Mouse (Mus musculus) layer of hippocampus, adult 8-10 months (tissue): ENCODE results near the gene Hrh1. TPM values are rescaled to one million over a fixed set of nuclear protein-coding genes. Genes with fewer than 3 reads are reported as not detected.
"Not testable (repeated sequence)": the region's sequence is repeated elsewhere in the genome, so short reads cannot be mapped to it uniquely, and the experiment has no call there.

Source experiments
- DNase-seq, 2 experiments: peaks; one replicate each; pipeline ENCODE4 v3.0.0; 2022; ENCODE audit warnings: low spot score in 2 of 2
- total RNA-seq, 4 experiments: library from RNA; stranded (reverse); gene quantifications; 2 replicates each; pipeline ENCODE4 v1.2.4; 2022

Hrh1 gene
- total RNA-seq, 4 experiments from 2014 or later: 7.7 to 8.4 (median 8.1) TPM

DNA sequence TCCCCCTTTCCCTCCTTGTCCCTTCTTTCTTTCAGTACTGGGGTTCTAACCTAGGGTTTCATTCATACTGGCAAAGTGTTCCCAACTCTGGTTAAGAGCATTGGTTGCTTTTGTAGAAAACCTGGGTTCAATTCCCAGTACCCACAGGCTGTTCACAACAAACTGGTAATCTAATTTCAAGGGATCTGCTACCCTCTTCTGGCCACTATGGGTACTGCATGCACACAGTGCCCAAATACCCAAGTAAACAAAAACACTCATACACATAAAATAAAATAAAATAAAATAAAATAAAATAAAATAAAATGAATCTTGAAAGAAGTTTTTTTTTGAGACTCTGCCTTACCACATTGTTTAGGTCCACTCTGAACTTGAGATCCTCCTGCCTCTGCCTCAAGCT is 63.8 kb downstream of the Hrh1 start:
- DNase-seq: no peak

DNA sequence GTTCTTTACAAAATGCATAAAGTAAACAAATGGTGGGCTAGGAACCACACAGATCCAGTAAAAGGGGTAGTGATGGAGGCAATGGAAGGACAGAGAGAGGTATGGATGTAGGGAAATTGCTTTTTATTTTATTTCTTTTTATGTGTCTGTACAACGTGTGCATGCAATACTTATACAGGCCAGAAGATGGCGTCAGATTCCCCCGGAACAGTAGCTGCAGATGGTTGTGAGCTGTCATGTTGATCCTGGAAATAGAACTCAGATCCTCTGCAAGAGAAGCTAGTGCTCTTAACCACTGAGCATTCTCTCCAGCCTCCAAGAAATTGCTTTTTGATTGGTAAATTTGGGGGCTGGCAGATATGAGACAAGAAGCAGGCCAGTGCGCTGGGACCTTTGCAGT is 65.0 kb downstream of the Hrh1 start:
- no peak for DNase-seq

- DNase-seq: no peak
Observed at GRCm38 (mm10) chr6:114473541-114473940, 75.8 kb downstream of the Hrh1 start.

DNA sequence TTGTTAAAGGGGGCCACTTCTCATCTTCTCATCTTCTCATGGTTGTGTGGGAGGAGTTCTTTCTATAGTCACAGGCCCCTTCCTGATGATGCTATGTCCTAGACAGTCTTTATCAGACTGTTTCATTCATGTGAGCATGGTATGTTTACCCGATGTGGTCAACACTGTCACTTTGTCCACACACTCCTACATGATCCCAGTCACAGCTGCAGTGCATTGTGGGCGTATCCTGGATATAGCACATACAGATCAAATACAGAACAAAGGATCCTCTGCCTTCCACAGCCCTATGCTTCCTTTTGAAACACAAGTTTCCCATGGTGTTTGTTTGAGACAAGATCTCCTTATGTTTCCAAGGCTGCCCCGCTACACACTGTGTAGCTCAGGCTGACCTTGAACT is 76.3 kb downstream of the Hrh1 start:
- no peak for DNase-seq

DNA sequence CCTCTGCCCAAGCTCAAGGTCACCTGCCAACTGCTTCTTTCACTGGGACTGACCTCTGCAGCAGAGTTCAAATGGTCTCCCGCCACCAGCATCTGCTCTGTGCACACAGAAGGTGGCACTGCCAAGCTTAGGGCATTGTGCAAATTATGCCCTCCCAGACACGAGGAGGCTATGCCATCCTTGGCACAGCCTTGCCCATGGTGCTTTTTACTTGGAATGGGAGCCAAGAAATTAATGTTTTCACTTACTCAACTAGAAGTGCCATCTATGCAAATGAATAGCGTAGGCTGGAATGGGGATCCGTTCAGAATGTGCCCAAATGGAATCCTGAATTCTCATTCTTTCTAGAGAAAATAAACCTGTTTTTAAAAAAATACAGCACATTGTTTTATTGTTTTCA is 77.2 kb downstream of the Hrh1 start:
- DNase-seq: no peak

GRCm38 (mm10) chr6:114478771-114479170 is 81.0 kb downstream of the Hrh1 start:
- DNase-seq: no peak

GRCm38 (mm10) chr6:114479644-114480410 is 82.1 kb downstream of the Hrh1 start:
- no peak for DNase-seq

GRCm38 (mm10) chr6:114489371-114489770 is 91.6 kb downstream of the Hrh1 start:
- DNase-seq: no peak

- not testable (repeated sequence) for DNase-seq
Observed at GRCm38 (mm10) chr6:114492588-114492987, 94.9 kb downstream of the Hrh1 start.

- not testable (repeated sequence) for DNase-seq
Observed at GRCm38 (mm10) chr6:114494987-114495386, 97.3 kb downstream of the Hrh1 start.

- not testable (repeated sequence) for DNase-seq
Observed at GRCm38 (mm10) chr6:114514038-114514437, 116.3 kb downstream of the Hrh1 start.

GRCm38 (mm10) chr6:114528709-114529108 is 131.0 kb downstream of the Hrh1 start:
- peak; percentile 10 to 39 for DNase-seq

Other genes with a start within 250 kb of the Hrh1 start
- gene Slc6a1, start 115.3 kb upstream of the Hrh1 start, total RNA-seq: 100 to 1,000 TPM; 261 to 298 (median 279) TPM
- 10 to 100 TPM; 21.0 to 28.8 (median 28.3) TPM for gene Atg7, start 245.2 kb downstream of the Hrh1 start, total RNA-seq